Mouse (Mus musculus) splenic B cell, adult 2 months (primary cell): ENCODE measurements around the gene Mapkbp1.

Experiments
- DNase-seq: peaks from one replicate; pipeline ENCODE4 v3.0.0-alpha.2; 2011; ENCODE audit warnings: low read depth, low spot score
- H3K27me3 ChIP-seq: 2 replicates; pipeline ENCODE4 v1.6.1; 2012; ENCODE audit warnings: mild to moderate bottlenecking, low read length, moderate library complexity, mixed read lengths; ENCODE audit not compliant: control insufficient read depth, poor library complexity, insufficient read depth, severe bottlenecking
- H3K36me3 ChIP-seq: 2 replicates; pipeline ENCODE4 v1.6.1; 2012; ENCODE audit warnings: mild to moderate bottlenecking, low read length, moderate library complexity, mixed read lengths; ENCODE audit not compliant: control insufficient read depth, poor library complexity, insufficient read depth, severe bottlenecking

Mapkbp1 gene

DNA sequence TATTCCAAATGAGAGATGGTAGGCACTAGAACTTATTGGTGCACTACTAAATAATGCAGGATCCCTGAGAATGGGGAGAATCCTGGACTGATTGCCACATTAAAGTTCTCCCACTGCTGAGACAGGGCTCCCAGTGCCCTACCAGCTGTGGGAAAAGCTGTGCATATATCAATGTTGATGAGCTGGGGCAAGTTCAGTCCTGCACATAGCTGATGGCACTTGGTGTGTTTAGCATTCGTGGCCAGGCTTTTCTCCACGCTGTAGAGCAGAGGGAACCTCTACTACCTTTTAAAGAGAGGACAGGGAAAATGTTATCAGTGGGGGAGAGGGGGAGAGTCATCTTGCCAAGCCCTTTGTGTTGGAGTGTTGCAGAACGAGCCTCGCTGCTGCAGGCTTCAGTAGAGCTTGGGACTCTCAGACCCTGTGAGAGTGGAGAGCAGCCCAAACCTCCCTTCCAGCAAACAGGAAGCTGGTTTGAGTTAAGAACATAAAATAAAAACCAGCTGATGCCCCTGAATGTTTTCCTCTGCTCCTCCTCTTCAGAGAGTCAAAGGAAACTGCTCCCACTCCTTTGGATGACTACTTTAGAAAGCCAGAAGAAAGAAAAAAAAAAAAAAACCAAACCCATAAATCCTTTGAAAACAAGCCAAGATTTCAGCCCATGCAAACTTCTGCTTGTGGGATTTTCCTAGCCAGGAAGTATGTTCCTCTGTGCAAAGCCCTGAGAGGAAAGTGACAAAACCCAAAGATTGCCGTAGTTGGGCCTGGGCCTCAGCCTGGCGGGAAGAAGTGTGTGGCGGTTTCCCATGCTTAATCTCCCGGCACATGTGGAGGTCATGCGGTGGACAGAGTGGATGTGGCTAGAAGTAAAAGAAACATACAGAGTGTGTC, 23.1 kb downstream of the Mapkbp1 start:
- no peaks in the 10 kb centered on the region for H3K27me3 ChIP-seq

DNA sequence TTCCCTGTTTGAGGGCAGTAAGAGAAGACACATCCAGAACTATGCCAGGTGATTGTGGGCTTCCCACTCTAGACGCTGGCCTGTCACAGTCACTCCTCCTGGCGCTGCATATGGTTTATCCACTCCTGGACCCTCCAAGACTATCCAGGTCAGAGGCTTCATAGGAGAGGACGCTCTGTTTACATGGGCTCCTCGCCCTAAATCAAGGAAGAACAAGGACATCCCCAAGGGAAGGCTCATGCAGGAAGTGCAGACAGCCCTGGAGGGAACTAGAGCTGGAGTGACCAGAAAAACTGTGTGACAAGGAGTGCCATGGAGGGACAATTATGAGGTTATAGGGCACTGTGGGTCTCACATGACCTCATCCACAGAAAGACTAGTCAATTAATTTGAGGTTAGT, 24.9 kb downstream of the Mapkbp1 start:
- no peak for DNase-seq
- no peaks in the 10 kb centered on the region; the same call in 1 of the 2 replicates for H3K36me3 ChIP-seq
- no peaks in the 10 kb centered on the region for H3K27me3 ChIP-seq

More for the DNA sequence above, 23.1 kb downstream of the Mapkbp1 start:
- no peak for DNase-seq
- H3K36me3 ChIP-seq: no peaks in the 10 kb centered on the region; the same call in 1 of the 2 replicates

DNA sequence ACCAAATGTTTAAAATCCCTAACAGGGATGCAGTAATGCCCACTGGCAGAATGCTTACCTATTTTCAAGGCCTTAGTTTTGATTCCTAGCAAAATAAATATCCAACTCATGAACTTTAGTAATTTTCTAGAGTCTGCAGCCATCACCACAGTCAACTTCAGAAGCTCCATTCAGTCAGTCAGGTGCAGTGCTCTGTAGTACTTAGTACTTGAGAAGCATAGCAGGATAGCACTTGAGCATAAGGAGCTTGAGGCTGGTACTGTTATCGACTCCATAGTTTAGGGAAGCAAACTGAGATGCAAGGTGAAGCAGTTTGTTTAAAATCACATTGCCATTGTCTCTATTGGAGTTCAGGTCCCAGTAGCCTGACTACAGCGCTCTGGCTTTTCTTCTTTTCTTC, 27.2 kb downstream of the Mapkbp1 start:
- no peak for DNase-seq
- Histone ChIP-seq H3K36me3 (no peaks in the 10 kb centered on the region; the same call in 1 of the 2 replicates), H3K27me3 (no peaks in the 10 kb centered on the region)

- Histone ChIP-seq H3K27me3 (no peaks in the 10 kb centered on the region), H3K36me3 (no peaks in the 10 kb centered on the region; the same call in 1 of the 2 replicates)
- no peak for DNase-seq
Observed at GRCm38 (mm10) chr2:120000882-120001584, 28.5 kb downstream of the Mapkbp1 start.

- no peaks in the 10 kb centered on the region for H3K27me3 ChIP-seq
- peaks cover 2% of the 10 kb centered on the region for H3K36me3 ChIP-seq
- DNase-seq: no peak
Observed at GRCm38 (mm10) chr2:120001956-120002355, 29.5 kb downstream of the Mapkbp1 start.

GRCm38 (mm10) chr2:120003970-120004369, 31.5 kb downstream of the Mapkbp1 start:
- Histone ChIP-seq H3K36me3 (peaks cover 2% of the 10 kb centered on the region; the same call in 1 of the 2 replicates), H3K27me3 (no peaks in the 10 kb centered on the region)
- no peak for DNase-seq

- DNase-seq: no peak
- H3K27me3 ChIP-seq: no peaks in the 10 kb centered on the region
- peaks cover 2% of the 10 kb centered on the region; the same call in 1 of the 2 replicates for H3K36me3 ChIP-seq
Observed at GRCm38 (mm10) chr2:120006696-120007095, 34.2 kb downstream of the Mapkbp1 start.

DNA sequence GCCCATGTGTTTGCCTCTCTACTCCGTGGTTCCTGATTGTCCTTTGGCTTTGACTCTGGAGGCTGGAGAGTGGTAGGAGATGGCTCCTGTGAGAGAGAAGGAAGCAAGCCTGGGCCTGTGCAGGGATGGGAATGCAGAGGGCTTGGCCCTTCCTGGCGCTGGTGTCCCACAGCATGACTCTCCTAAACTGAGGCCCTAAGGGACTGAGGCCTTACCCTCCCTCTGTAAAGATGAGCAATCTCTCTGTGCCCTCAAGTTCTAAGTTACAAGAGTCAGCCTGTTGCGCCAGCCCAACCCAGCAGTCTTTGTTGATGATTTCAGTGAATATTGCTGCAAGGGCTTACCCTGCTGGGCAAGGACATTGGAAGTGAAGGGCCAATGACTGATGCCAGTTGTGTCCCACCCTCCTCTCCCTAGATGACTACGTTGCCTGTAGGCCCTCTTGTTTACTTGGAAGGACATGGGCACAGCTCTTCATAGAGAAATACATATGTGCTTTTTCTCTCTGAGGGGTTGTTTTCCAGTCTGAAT, 35.2 kb downstream of the Mapkbp1 start:
- Histone ChIP-seq H3K36me3 (peaks cover 3% of the 10 kb centered on the region; the same call in 1 of the 2 replicates), H3K27me3 (no peaks in the 10 kb centered on the region)
- no peak for DNase-seq

GRCm38 (mm10) chr2:120008672-120009071, 36.2 kb downstream of the Mapkbp1 start:
- DNase-seq: no peak
- no peaks in the 10 kb centered on the region for H3K27me3 ChIP-seq

DNA sequence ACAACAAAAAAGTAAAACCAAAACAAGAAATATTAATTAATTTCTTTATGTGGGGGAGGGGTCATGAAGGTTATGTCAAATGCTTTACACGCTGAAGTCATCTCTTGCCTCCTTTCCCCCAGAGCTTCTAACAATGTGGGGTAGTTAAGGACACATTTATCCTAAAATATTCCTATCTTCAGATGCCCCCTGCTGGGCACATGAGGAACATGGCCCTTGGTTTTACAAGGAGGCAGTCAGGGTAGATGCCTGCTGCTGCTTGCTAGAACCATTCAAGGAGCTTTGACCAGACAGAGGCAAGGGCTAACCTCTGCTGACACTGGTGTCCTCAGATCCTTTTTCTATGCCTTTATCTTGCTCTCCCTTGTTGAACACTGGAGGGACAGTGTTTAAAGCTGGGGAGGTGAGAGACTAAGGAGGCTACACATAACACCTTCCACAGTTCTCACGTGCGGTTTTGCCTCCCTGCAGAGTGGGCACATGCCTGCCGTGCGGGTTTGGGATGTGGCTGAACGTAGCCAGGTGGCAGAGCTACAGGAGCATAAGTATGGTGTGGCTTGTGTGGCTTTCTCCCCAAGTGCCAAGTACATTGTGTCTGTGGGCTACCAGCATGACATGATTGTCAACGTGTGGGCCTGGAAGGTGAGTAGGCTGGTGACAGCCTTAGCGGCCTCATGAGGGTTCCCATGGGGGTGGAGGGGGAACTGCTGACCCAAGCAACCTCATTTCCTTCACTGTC, 39.1 kb downstream of the Mapkbp1 start:
- Histone ChIP-seq H3K27me3 (no peaks in the 10 kb centered on the region), H3K36me3 (0 out of 2 replicates have a peak, but pooled peaks cover 1% of the 10 kb centered on the region)
- DNase-seq: peak; percentile 71

More at GRCm38 (mm10) chr2:120008672-120009071, 36.2 kb downstream of the Mapkbp1 start:
- peaks cover 3% of the 10 kb centered on the region; the same call in 1 of the 2 replicates for H3K36me3 ChIP-seq

DNA sequence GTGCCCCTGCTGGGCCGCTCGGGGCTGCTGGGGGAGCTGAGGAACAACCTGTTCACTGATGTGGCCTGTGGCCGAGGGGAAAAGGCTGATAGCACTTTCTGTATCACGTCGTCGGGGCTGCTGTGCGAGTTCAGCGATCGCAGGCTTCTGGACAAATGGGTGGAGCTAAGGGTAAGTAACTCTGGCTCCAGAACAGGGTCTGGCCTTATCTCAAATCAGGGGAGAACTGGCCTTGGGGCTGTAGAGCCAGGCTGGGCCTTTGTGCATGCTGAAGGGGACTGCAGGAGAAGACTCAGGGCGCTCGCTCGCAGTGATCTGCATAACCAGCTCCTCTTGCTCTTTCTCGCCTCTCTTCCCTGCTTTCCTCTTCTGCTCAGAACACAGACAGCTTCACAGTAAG, 40.4 kb downstream of the Mapkbp1 start:
- Histone ChIP-seq H3K36me3 (0 out of 2 replicates have a peak, but pooled peaks cover 1% of the 10 kb centered on the region), H3K27me3 (no peaks in the 10 kb centered on the region)
- DNase-seq: no peak

GRCm38 (mm10) chr2:120013831-120014486, 41.5 kb downstream of the Mapkbp1 start:
- no peak for DNase-seq
- 0 out of 2 replicates have a peak, but pooled peaks cover 1% of the 10 kb centered on the region for H3K36me3 ChIP-seq
- no peaks in the 10 kb centered on the region for H3K27me3 ChIP-seq

DNA sequence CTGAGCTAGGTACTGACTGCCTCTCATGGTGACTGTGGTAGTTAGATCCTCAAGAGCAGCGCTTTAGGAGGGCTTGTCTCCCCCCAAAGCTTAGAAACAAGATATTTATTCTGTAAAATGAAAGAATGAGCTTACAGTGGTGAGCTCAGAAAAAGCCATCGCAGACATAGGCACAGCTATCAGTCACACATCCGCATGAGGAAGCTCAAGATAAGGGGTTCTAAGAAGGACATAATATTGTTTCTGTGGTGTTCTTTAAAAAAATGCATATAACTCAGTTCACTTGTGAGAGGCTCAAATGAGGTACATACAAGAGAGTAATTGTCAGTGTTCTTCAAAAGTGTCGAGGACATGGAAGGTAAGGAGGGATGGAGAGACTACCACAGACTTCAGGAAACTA, 43.4 kb downstream of the Mapkbp1 start:
- Histone ChIP-seq H3K27me3 (no peaks in the 10 kb centered on the region), H3K36me3 (0 out of 2 replicates have a peak, but pooled peaks cover 1% of the 10 kb centered on the region)
- no peak for DNase-seq

DNA sequence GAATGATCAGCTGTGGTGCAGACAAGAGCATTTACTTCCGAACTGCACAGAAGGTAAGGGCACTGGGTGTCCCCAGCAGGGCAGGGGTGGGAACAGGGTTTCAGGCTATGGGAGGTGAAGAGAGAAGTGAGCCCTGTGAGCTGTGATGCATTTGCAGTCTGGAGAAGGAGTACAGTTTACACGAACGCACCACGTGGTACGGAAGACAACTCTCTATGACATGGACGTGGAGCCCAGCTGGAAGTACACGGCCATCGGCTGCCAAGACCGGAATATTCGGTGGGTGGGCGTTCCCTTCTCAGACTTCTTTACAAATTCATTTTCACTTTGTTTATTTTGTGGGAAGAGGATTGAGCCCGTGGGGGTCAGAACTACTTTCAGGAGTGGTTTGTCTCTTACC, 45.1 kb downstream of the Mapkbp1 start:
- H3K27me3 ChIP-seq: no peaks in the 10 kb centered on the region
- DNase-seq: no peak

More for the DNA sequence above, 45.1 kb downstream of the Mapkbp1 start:
- 0 out of 2 replicates have a peak, but pooled peaks cover 1% of the 10 kb centered on the region for H3K36me3 ChIP-seq
